Mouse (Mus musculus): ENCODE results near the gene Tes3-ps.

- TF ChIP-seq POLR2A (IDR thresholded peaks at IDR 0.05; ENCODE audit: extremely low read depth, insufficient read depth, low read length) = no peak
- TF ChIP-seq CTCF (IDR thresholded peaks at IDR 0.05; ENCODE audit: extremely low read depth, insufficient read depth, low read length) = no peak
These were observed 33.1 kb downstream of the Tes3-ps start for GRCm38 (mm10) chr13:49526235-49526634.
